Mouse (Mus musculus) erythroblast, embryonic 14.5 days (primary cell): Measurements from ENCODE around the gene Eral1. TPM values are rescaled to one million over a fixed set of nuclear protein-coding genes. Genes with fewer than 3 reads are reported as not detected.
A peak's percentile ranks its signal among the peaks of the same experiment; 100 is the strongest.

Experiments
- H3K27me3 ChIP-seq: 2 replicates; pipeline ENCODE4 v1.6.1; 2012; ENCODE audit warnings: inconsistent platforms; ENCODE audit not compliant: control insufficient read depth
- H3K36me3 ChIP-seq: 2 replicates; pipeline ENCODE4 v1.6.1; 2012; ENCODE audit warnings: mild to moderate bottlenecking, inconsistent platforms; ENCODE audit not compliant: control insufficient read depth
- H3K4me1 ChIP-seq: 2 replicates; pipeline ENCODE4 v1.6.1; 2012; ENCODE audit warnings: inconsistent platforms; ENCODE audit not compliant: control insufficient read depth
- H3K4me3 ChIP-seq: replicated peaks from 2 replicates; pipeline ENCODE3; 2012; ENCODE audit warnings: moderate library complexity, mild to moderate bottlenecking, inconsistent platforms
- H3K9me3 ChIP-seq: 2 replicates; pipeline ENCODE4 v1.6.1; 2012; ENCODE audit warnings: low read length, inconsistent platforms, mixed read lengths; ENCODE audit not compliant: control insufficient read depth
- GATA1 ChIP-seq: IDR thresholded peaks from 2 replicates; pipeline ENCODE4 v1.6.1; 2012; ENCODE audit warnings: low read length, inconsistent platforms, mixed read lengths
- TAL1 ChIP-seq: IDR thresholded peaks from 3 replicates; pipeline ENCODE4 v1.6.1; 2012; ENCODE audit warnings: low read length, inconsistent platforms, mixed read lengths
- polyA plus RNA-seq: library from polyadenylated mRNA; stranded (reverse); fragments of >175 nt; gene quantifications from 2 replicates; pipeline ENCODE4 v1.2.3, GENCODE M21; 2012

Eral1 gene
- polyA plus RNA-seq, 1 experiment, result 0.14 TPM

- TF ChIP-seq TAL1 (no peak), GATA1 (peak; percentile 75)
- H3K9me3 ChIP-seq, result no peaks in the 10 kb centered on the region
Measured at GRCm38 (mm10) chr11:78116146-78116410, 35.9 kb upstream of the Eral1 start.

GRCm38 (mm10) chr11:78115367-78116145 is 35.4 kb upstream of the Eral1 start:
- H3K4me1 ChIP-seq, result peaks cover 60% of the 10 kb centered on the region
- no peaks in the 10 kb centered on the region for H3K9me3 ChIP-seq
- H3K36me3 ChIP-seq, result no peaks in the 10 kb centered on the region; the same call in 1 of the 2 replicates
- peak overlapping the region; percentile 90 for H3K4me3 ChIP-seq
- TF ChIP-seq TAL1 (no peak), GATA1 (no peak)
- no peaks in the 10 kb centered on the region for H3K27me3 ChIP-seq

More at GRCm38 (mm10) chr11:78116146-78116410, 35.9 kb upstream of the Eral1 start:
- Histone ChIP-seq H3K36me3 (no peaks in the 10 kb centered on the region; the same call in 1 of the 2 replicates), H3K27me3 (no peaks in the 10 kb centered on the region), H3K4me3 (peak overlapping the region; percentile 90), H3K4me1 (peaks cover 62% of the 10 kb centered on the region)

GRCm38 (mm10) chr11:78114676-78115366 is 34.6 kb upstream of the Eral1 start:
- peaks cover 58% of the 10 kb centered on the region for H3K4me1 ChIP-seq
- TF ChIP-seq TAL1, result no peak
- TF ChIP-seq GATA1, result no peak

GRCm38 (mm10) chr11:78113616-78114015 is 33.4 kb upstream of the Eral1 start:
- Histone ChIP-seq H3K4me1 (peaks cover 51% of the 10 kb centered on the region), H3K9me3 (no peaks in the 10 kb centered on the region), H3K27me3 (no peaks in the 10 kb centered on the region), H3K4me3 (no peak overlapping the region), H3K36me3 (no peaks in the 10 kb centered on the region)
- no peak for TF ChIP-seq TAL1
- no peak for TF ChIP-seq GATA1

More at GRCm38 (mm10) chr11:78114676-78115366, 34.6 kb upstream of the Eral1 start:
- no peaks in the 10 kb centered on the region for H3K27me3 ChIP-seq
- no peaks in the 10 kb centered on the region for H3K36me3 ChIP-seq
- no peaks in the 10 kb centered on the region for H3K9me3 ChIP-seq
- H3K4me3 ChIP-seq, result peak overlapping the region; percentile 90

- H3K36me3 ChIP-seq, result peaks cover 8% of the 10 kb centered on the region
- TF ChIP-seq GATA1, result no peak
- no peak for TF ChIP-seq TAL1
- H3K27me3 ChIP-seq, result no peaks in the 10 kb centered on the region
- no peak overlapping the region for H3K4me3 ChIP-seq
- no peaks in the 10 kb centered on the region for H3K9me3 ChIP-seq
- H3K4me1 ChIP-seq, result peaks cover 30% of the 10 kb centered on the region
Measured at GRCm38 (mm10) chr11:78104501-78104900, 24.3 kb upstream of the Eral1 start.

GRCm38 (mm10) chr11:78102958-78103747 is 23.0 kb upstream of the Eral1 start:
- Histone ChIP-seq H3K4me3 (no peak overlapping the region), H3K36me3 (peaks cover 8% of the 10 kb centered on the region), H3K4me1 (peaks cover 30% of the 10 kb centered on the region), H3K9me3 (no peaks in the 10 kb centered on the region), H3K27me3 (no peaks in the 10 kb centered on the region)
- TF ChIP-seq GATA1 (no peak), TAL1 (no peak)

- Histone ChIP-seq H3K9me3 (no peaks in the 10 kb centered on the region), H3K36me3 (peaks cover 8% of the 10 kb centered on the region), H3K27me3 (no peaks in the 10 kb centered on the region), H3K4me1 (peaks cover 33% of the 10 kb centered on the region), H3K4me3 (no peak overlapping the region)
- TF ChIP-seq TAL1 (no peak), GATA1 (no peak)
Measured at GRCm38 (mm10) chr11:78102142-78102541, 22.0 kb upstream of the Eral1 start.

- Histone ChIP-seq H3K27me3 (peaks cover 1% of the 10 kb centered on the region; the same call in 1 of the 2 replicates), H3K36me3 (peaks cover 8% of the 10 kb centered on the region), H3K4me3 (no peak overlapping the region), H3K4me1 (peaks cover 39% of the 10 kb centered on the region), H3K9me3 (no peaks in the 10 kb centered on the region)
- TF ChIP-seq GATA1 (no peak), TAL1 (no peak)
Measured at GRCm38 (mm10) chr11:78100746-78101145, 20.6 kb upstream of the Eral1 start.

- no peak overlapping the region for H3K4me3 ChIP-seq
- TF ChIP-seq GATA1, result no peak
- no peak for TF ChIP-seq TAL1
- H3K4me1 ChIP-seq, result peaks cover 38% of the 10 kb centered on the region
- H3K27me3 ChIP-seq, result peaks cover 13% of the 10 kb centered on the region
- H3K36me3 ChIP-seq, result peaks cover 8% of the 10 kb centered on the region
- no peaks in the 10 kb centered on the region for H3K9me3 ChIP-seq
Measured at GRCm38 (mm10) chr11:78097077-78097476, 16.9 kb upstream of the Eral1 start.
